In the genomic region with DNA sequence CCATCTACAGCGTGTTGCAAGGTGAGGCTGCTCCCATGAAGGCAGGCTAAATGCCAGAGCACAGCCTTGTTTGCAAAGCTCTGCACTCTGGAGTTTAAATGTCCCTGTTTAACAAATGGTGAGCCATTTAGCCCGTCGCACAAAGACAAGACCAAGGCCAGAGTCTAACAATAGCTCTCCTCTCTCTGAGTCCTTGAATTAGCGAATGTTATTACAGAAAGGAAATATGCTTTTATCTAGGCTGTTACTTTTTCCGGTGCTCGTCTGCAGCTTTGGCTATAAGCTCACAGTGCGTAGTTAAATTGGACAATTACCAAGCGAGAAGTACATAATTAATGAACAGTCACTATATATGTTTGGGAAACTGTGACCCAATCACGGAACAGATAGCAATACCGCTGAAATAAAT, we compare ENCODE assay signal across 16 mouse cellular contexts.
DNase-seq lines count a peak whose midpoint lies in the region; ATAC-seq and TF ChIP-seq lines count a peak whose summit lies in the region.
"Had no signal": no experiment of that assay in that cellular context is flagged by ENCODE, and none has a peak within 500 bp of the region (broad histone marks: within the 10 kb centered on the region; RNA-seq: fewer than 3 reads in every experiment).

No protein-coding gene starts in this region.

- H3K4me2 ChIP-seq in limb, embryonic 13.5 days (replicated peaks) = no peak overlapping the region
- no peak overlapping the region for H3K4me2 ChIP-seq in stomach, embryonic 16.5 days (ENCODE audit: low read depth, low read length)
- no peak overlapping the region for H3K4me2 ChIP-seq in stomach, postnatal 0 days (replicated peaks; ENCODE audit: low read depth)
- no peak overlapping the region for H3K4me2 ChIP-seq in forebrain, postnatal 0 days (ENCODE audit: low read depth)
- H3K4me2 ChIP-seq: liver, embryonic 15.5 days had no signal

- intact Hi-C loops in left cerebral cortex, postnatal 10 days (cut with DNase I) = no loop called here

- TF ChIP-seq CTCF in stomach, postnatal 0 days (IDR thresholded peaks at IDR 0.05; ENCODE audit: low read depth) = no peak
- no peak for TF ChIP-seq CTCF in forebrain, postnatal 0 days (IDR thresholded peaks at IDR 0.05; ENCODE audit: low read depth)

- 69% methylated on average over 10 of the region's 10 CpGs for WGBS in limb, embryonic 13.5 days
- WGBS in limb, embryonic 10.5 days = 88% methylated on average over 10 of the region's 10 CpGs
- WGBS in stomach, embryonic 16.5 days = 44% methylated on average over 10 of the region's 10 CpGs
- 34% methylated on average over 10 of the region's 10 CpGs for WGBS in stomach, postnatal 0 days
- WGBS in forebrain, postnatal 0 days = 14% methylated on average over 10 of the region's 10 CpGs

- peak; percentile 55 to 84 for DNase-seq in adrenal gland, adult (ENCODE audit: inconsistent age in 2 of 2, low spot score in 1 of 2)
- no peak for DNase-seq in adrenal gland, postnatal 4 days (ENCODE audit: low spot score in 2 of 2)
- no peak for DNase-seq in limb, embryonic 10.5 days (ENCODE audit: low spot score)
- no peak for DNase-seq in stomach, postnatal 0 days (ENCODE audit: low spot score)
- no peak for DNase-seq in forebrain, postnatal 0 days
- DNase-seq in left cerebral cortex, postnatal 10 days (ENCODE audit: extremely low spot score in 1 of 2, low spot score in 2 of 2) = no peak
- DNase-seq: cerebellum, adult 2 months; heart, adult 2 months; kidney, adult 8-10 months; kidney, postnatal 4 days; thymus, postnatal 4 days had no signal

- H3K27ac ChIP-seq in limb, embryonic 13.5 days = 0 out of 2 replicates have a peak overlapping the region, but pooled peaks have one; percentile 22
- no peak overlapping the region for H3K27ac ChIP-seq in limb, embryonic 10.5 days
- no peak overlapping the region for H3K27ac ChIP-seq in stomach, embryonic 16.5 days (ENCODE audit: low read length)
- H3K27ac ChIP-seq in stomach, postnatal 0 days (replicated peaks) = no peak overlapping the region
- H3K27ac ChIP-seq in forebrain, postnatal 0 days (ENCODE audit: low read depth, low read length) = peak overlapping the region; percentile 50; the same call in 1 of the 2 replicates
- H3K27ac ChIP-seq: heart, adult 2 months; liver, embryonic 15.5 days had no signal

- no peak overlapping the region for H3K9ac ChIP-seq in limb, embryonic 13.5 days
- no peak overlapping the region for H3K9ac ChIP-seq in stomach, embryonic 16.5 days (ENCODE audit: low read length)
- H3K9ac ChIP-seq in stomach, postnatal 0 days (ENCODE audit: low read length) = no peak overlapping the region
- H3K9ac ChIP-seq in forebrain, postnatal 0 days = peak overlapping the region; percentile 14; the same call in 1 of the 2 replicates
- H3K9ac ChIP-seq: liver, embryonic 15.5 days had no signal

- no peaks in the 10 kb centered on the region for H3K36me3 ChIP-seq in limb, embryonic 13.5 days
- H3K36me3 ChIP-seq in limb, embryonic 10.5 days = no peaks in the 10 kb centered on the region
- H3K36me3 ChIP-seq in stomach, embryonic 16.5 days (ENCODE audit: control insufficient read depth, insufficient read depth, low read length) = no peaks in the 10 kb centered on the region
- H3K36me3 ChIP-seq in stomach, postnatal 0 days (ENCODE audit: control insufficient read depth, insufficient read depth, low read length) = no peaks in the 10 kb centered on the region
- no peaks in the 10 kb centered on the region for H3K36me3 ChIP-seq in forebrain, postnatal 0 days (ENCODE audit: insufficient read depth)
- H3K36me3 ChIP-seq: liver, embryonic 15.5 days had no signal

- no peaks in the 10 kb centered on the region for H3K27me3 ChIP-seq in limb, embryonic 13.5 days
- H3K27me3 ChIP-seq in limb, embryonic 10.5 days (ENCODE audit: low read depth, poor library complexity, severe bottlenecking) = no peaks in the 10 kb centered on the region
- H3K27me3 ChIP-seq in stomach, embryonic 16.5 days (ENCODE audit: control insufficient read depth, insufficient read depth, low read length) = no peaks in the 10 kb centered on the region
- no peaks in the 10 kb centered on the region for H3K27me3 ChIP-seq in stomach, postnatal 0 days (ENCODE audit: control insufficient read depth, insufficient read depth, low read length)
- H3K27me3 ChIP-seq in forebrain, postnatal 0 days (ENCODE audit: insufficient read depth, low read length) = no peaks in the 10 kb centered on the region
- H3K27me3 ChIP-seq: CH12.LX; liver, embryonic 15.5 days; megakaryocyte, embryonic 14.5 days had no signal

- no peak for ATAC-seq in limb, embryonic 13.5 days (ENCODE audit: low FRiP score, low read depth)
- ATAC-seq in stomach, embryonic 16.5 days (ENCODE audit: insufficient read depth, low FRiP score) = peak; percentile 25; the same call in 1 of the 2 replicates
- no peak for ATAC-seq in stomach, postnatal 0 days (ENCODE audit: low FRiP score, low TSS enrichment)
- no peak for ATAC-seq in forebrain, postnatal 0 days

- no peak for TF ChIP-seq EP300 in stomach, postnatal 0 days (optimal IDR thresholded peaks at IDR 0.05)

- no peak overlapping the region for H3K4me3 ChIP-seq in limb, embryonic 13.5 days
- no peak overlapping the region for H3K4me3 ChIP-seq in limb, embryonic 10.5 days
- H3K4me3 ChIP-seq in stomach, embryonic 16.5 days (replicated peaks; ENCODE audit: low read length) = no peak overlapping the region
- H3K4me3 ChIP-seq in stomach, postnatal 0 days (ENCODE audit: low read depth, low read length) = no peak overlapping the region
- H3K4me3 ChIP-seq in forebrain, postnatal 0 days (ENCODE audit: low read depth, low read length) = no peak overlapping the region
- H3K4me3 ChIP-seq: heart, adult 2 months; liver, embryonic 15.5 days; megakaryocyte, embryonic 14.5 days had no signal

- peaks cover 42% of the 10 kb centered on the region for H3K4me1 ChIP-seq in limb, embryonic 13.5 days
- peaks cover 22% of the 10 kb centered on the region for H3K4me1 ChIP-seq in limb, embryonic 10.5 days
- no peaks in the 10 kb centered on the region for H3K4me1 ChIP-seq in stomach, embryonic 16.5 days (ENCODE audit: control insufficient read depth, insufficient read depth, low read length)
- no peaks in the 10 kb centered on the region for H3K4me1 ChIP-seq in stomach, postnatal 0 days (replicated peaks; ENCODE audit: control insufficient read depth, insufficient read depth)
- peaks cover 17% of the 10 kb centered on the region for H3K4me1 ChIP-seq in forebrain, postnatal 0 days (ENCODE audit: insufficient read depth)
- H3K4me1 ChIP-seq: liver, embryonic 15.5 days had no signal

- no peaks in the 10 kb centered on the region for H3K9me3 ChIP-seq in limb, embryonic 13.5 days
- H3K9me3 ChIP-seq in limb, embryonic 10.5 days (replicated peaks) = no peaks in the 10 kb centered on the region
- H3K9me3 ChIP-seq in stomach, embryonic 16.5 days (replicated peaks; ENCODE audit: control insufficient read depth, low read length) = no peaks in the 10 kb centered on the region
- H3K9me3 ChIP-seq in stomach, postnatal 0 days (ENCODE audit: control insufficient read depth, low read length) = no peaks in the 10 kb centered on the region
- H3K9me3 ChIP-seq in forebrain, postnatal 0 days (ENCODE audit: low read length) = no peaks in the 10 kb centered on the region
- H3K9me3 ChIP-seq: liver, embryonic 15.5 days; megakaryocyte, embryonic 14.5 days had no signal

Comparison
In these comparisons a context has a peak if more than half of its experiments do, and no peak if none do; other contexts are left out.
1. DNase-seq: peak in adrenal gland, adult (2 of 2); none in adrenal gland, postnatal 4 days (0 of 2), limb, embryonic 10.5 days (single experiment), stomach, postnatal 0 days (single experiment), forebrain, postnatal 0 days (single experiment) and left cerebral cortex, postnatal 10 days (0 of 2).
2. H3K27ac ChIP-seq: peak in limb, embryonic 13.5 days (single experiment) and forebrain, postnatal 0 days (single experiment); none in limb, embryonic 10.5 days (single experiment), stomach, embryonic 16.5 days (single experiment) and stomach, postnatal 0 days (single experiment).